Mouse (Mus musculus) heart, adult 2 months (tissue): ENCODE measurements around the gene Tfcp2.

ENCODE experiments used
- CTCF ChIP-seq: fragments of 200-600 bp; IDR thresholded peaks from 2 replicates; pipeline ENCODE4 v1.8.1; 2022; ENCODE audit warnings: antibody characterized with exemption, mild to moderate bottlenecking, moderate library complexity
- POLR2A ChIP-seq: fragments of 200-500 bp; IDR thresholded peaks from 2 replicates; pipeline ENCODE4 v1.6.1; 2011; ENCODE audit warnings: mild to moderate bottlenecking, low read depth, low read length, control low read depth; ENCODE audit not compliant: insufficient read depth

- TF ChIP-seq CTCF (no peak), POLR2A (no peak)
Observed at GRCm38 (mm10) chr15:100489263-100489662, 62.5 kb downstream of the Tfcp2 start.
